Comparison of ENCODE assay signal across 22 mouse cellular contexts in genomic region chr4:129219198-129219597, GRCm38 (mm10). TPM values are rescaled to one million over a fixed set of nuclear protein-coding genes. Genes with fewer than 3 reads are reported as not detected.
A peak's percentile ranks its signal among the peaks of the same experiment; 100 is the strongest.
DNase-seq lines count a peak whose midpoint lies in the region; ATAC-seq and TF ChIP-seq lines count a peak whose summit lies in the region.
"Had no signal": no experiment of that assay in that cellular context is flagged by ENCODE, and none has a peak within 500 bp of the region (broad histone marks: within the 10 kb centered on the region; RNA-seq: fewer than 3 reads in every experiment).

No protein-coding gene starts in this region.

- no peak overlapping the region for H3ac ChIP-seq in myocyte (ENCODE audit: control insufficient read depth, insufficient read length)

- peaks cover 21% of the 10 kb centered on the region for H3K27me3 ChIP-seq in embryonic facial prominence, embryonic 12.5 days
- H3K27me3 ChIP-seq in embryonic facial prominence, embryonic 10.5 days (replicated peaks; ENCODE audit: low read depth, poor library complexity, severe bottlenecking) = peaks cover 34% of the 10 kb centered on the region
- H3K27me3 ChIP-seq in MEL (ENCODE audit: control insufficient read depth in 1 of 2, insufficient read depth in 2 of 2, low read length in 2 of 2) (no peaks in the 10 kb centered on the region), myocyte (ENCODE audit: control insufficient read depth, insufficient read depth, insufficient read length) (no peaks in the 10 kb centered on the region)
- no peaks in the 10 kb centered on the region for H3K27me3 ChIP-seq in embryonic facial prominence, embryonic 15.5 days
- H3K27me3 ChIP-seq: Patski had no signal

- H3K9ac ChIP-seq in embryonic facial prominence, embryonic 12.5 days = no peak overlapping the region
- H3K9ac ChIP-seq in MEL (ENCODE audit: control insufficient read depth, low read depth, low read length, poor library complexity, severe bottlenecking) = no peak overlapping the region
- H3K9ac ChIP-seq in embryonic facial prominence, embryonic 15.5 days = no peak overlapping the region
- H3K9ac ChIP-seq: forebrain, embryonic 12.5 days; hindbrain, embryonic 12.5 days had no signal

- TF ChIP-seq POLR2A in MEL (IDR thresholded peaks at IDR 0.05; ENCODE audit: control insufficient read depth in 1 of 2, insufficient read depth in 1 of 2, low read depth in 1 of 2, low read length in 2 of 2, poor library complexity in 1 of 2) (no peak), myocyte (IDR thresholded peaks at IDR 0.05; ENCODE audit: insufficient read length, low read depth) (peak; percentile 71)

- peaks cover 25% of the 10 kb centered on the region for H3K4me1 ChIP-seq in embryonic facial prominence, embryonic 12.5 days
- H3K4me1 ChIP-seq in embryonic facial prominence, embryonic 10.5 days = peaks cover 31% of the 10 kb centered on the region
- H3K4me1 ChIP-seq in MEL (ENCODE audit: control insufficient read depth in 1 of 2, insufficient read depth in 2 of 2, low read length in 2 of 2) = peaks cover 4 to 9% of the 10 kb centered on the region in 2 experiments; a peak in 2 of 4 replicates
- H3K4me1 ChIP-seq in embryonic facial prominence, embryonic 15.5 days = peaks cover 56% of the 10 kb centered on the region

- TF ChIP-seq CTCF in MEL (IDR thresholded peaks at IDR 0.05 in 2 of 3, conservative IDR thresholded peaks at IDR 0.05 in 1 of 3; ENCODE audit: control insufficient read depth in 1 of 3, insufficient read depth in 1 of 3, low read depth in 2 of 3, low read length in 3 of 3, poor library complexity in 1 of 3, severe bottlenecking in 1 of 3) = no peak

- ATAC-seq in embryonic facial prominence, embryonic 12.5 days (ENCODE audit: insufficient number of reproducible peaks, insufficient read depth, low FRiP score, low TSS enrichment) = no peak
- no peak for ATAC-seq in embryonic facial prominence, embryonic 15.5 days (ENCODE audit: insufficient number of reproducible peaks, low FRiP score, low TSS enrichment, low read depth)
- ATAC-seq in erythroblast, adult 5-6 weeks (replicated peaks; ENCODE audit: low FRiP score, poor library complexity, severe bottlenecking) = no peak
- ATAC-seq: forebrain, embryonic 16.5 days; hindbrain, embryonic 16.5 days; Patski had no signal

- WGBS in embryonic facial prominence, embryonic 12.5 days = 79% methylated on average over 10 of the region's 10 CpGs
- WGBS in embryonic facial prominence, embryonic 10.5 days = 86% methylated on average over 10 of the region's 10 CpGs
- WGBS in embryonic facial prominence, embryonic 15.5 days = 43% methylated on average over 10 of the region's 10 CpGs

- H3K36me3 ChIP-seq in embryonic facial prominence, embryonic 12.5 days = peaks cover 79% of the 10 kb centered on the region
- peaks cover 96% of the 10 kb centered on the region for H3K36me3 ChIP-seq in embryonic facial prominence, embryonic 10.5 days (replicated peaks)
- peaks cover 0 to 19% of the 10 kb centered on the region in 2 experiments for H3K36me3 ChIP-seq in MEL (ENCODE audit: control insufficient read depth in 1 of 2, insufficient read depth in 2 of 2, low read length in 2 of 2)
- H3K36me3 ChIP-seq in embryonic facial prominence, embryonic 15.5 days = peaks cover 81% of the 10 kb centered on the region
- peaks cover 56% of the 10 kb centered on the region for H3K36me3 ChIP-seq in myocyte (ENCODE audit: control insufficient read depth, insufficient read depth)

- H3K9me3 ChIP-seq in embryonic facial prominence, embryonic 12.5 days = no peaks in the 10 kb centered on the region
- no peaks in the 10 kb centered on the region for H3K9me3 ChIP-seq in embryonic facial prominence, embryonic 10.5 days
- no peaks in the 10 kb centered on the region for H3K9me3 ChIP-seq in MEL (replicated peaks; ENCODE audit: insufficient read depth, low read length)
- no peaks in the 10 kb centered on the region for H3K9me3 ChIP-seq in embryonic facial prominence, embryonic 15.5 days (replicated peaks)
- H3K9me3 ChIP-seq: forebrain, embryonic 12.5 days; heart, embryonic 10.5 days; hindbrain, embryonic 12.5 days had no signal

- DNase-seq in embryonic facial prominence, embryonic 10.5 days (ENCODE audit: low spot score) = no peak
- DNase-seq in MEL (ENCODE audit: low read depth, low spot score) = no peak
- no peak for DNase-seq in lung, postnatal 4 days
- DNase-seq: adrenal gland, adult 2 months; adrenal gland, postnatal 25 days; cerebellum, adult 2 months; cerebellum, postnatal 14 days; embryo, embryonic 11 days; gastrocnemius, postnatal 10 days; heart, adult 18-20 months; heart, postnatal 10 days; heart, postnatal 4 days had no signal

- TF ChIP-seq RAD21 in MEL (IDR thresholded peaks at IDR 0.05; ENCODE audit: low read depth, low read length) = no peak

- no peak overlapping the region for H3K4me3 ChIP-seq in embryonic facial prominence, embryonic 12.5 days
- no peak overlapping the region for H3K4me3 ChIP-seq in embryonic facial prominence, embryonic 10.5 days
- no peak overlapping the region for H3K4me3 ChIP-seq in MEL (ENCODE audit: control insufficient read depth in 1 of 2, insufficient read depth in 1 of 2, low read depth in 2 of 2, low read length in 2 of 2)
- 0 out of 2 replicates have a peak overlapping the region, but pooled peaks have one; percentile 1 for H3K4me3 ChIP-seq in embryonic facial prominence, embryonic 15.5 days (replicated peaks)
- no peak overlapping the region for H3K4me3 ChIP-seq in myocyte
- H3K4me3 ChIP-seq: forebrain, embryonic 12.5 days; heart, embryonic 10.5 days; hindbrain, embryonic 12.5 days had no signal

- TF ChIP-seq EP300 in MEL (IDR thresholded peaks at IDR 0.05; ENCODE audit: low read depth in 1 of 2, low read length in 2 of 2) = no peak

- H3K79me2 ChIP-seq in MEL (ENCODE audit: control insufficient read depth, insufficient read depth, low read length, poor library complexity) = no peaks in the 10 kb centered on the region
- H3K79me2 ChIP-seq in myocyte (ENCODE audit: control insufficient read depth, insufficient read depth) = no peaks in the 10 kb centered on the region

- no peak overlapping the region for H3K4me2 ChIP-seq in embryonic facial prominence, embryonic 12.5 days (replicated peaks)
- H3K4me2 ChIP-seq in embryonic facial prominence, embryonic 15.5 days (replicated peaks) = no peak overlapping the region
- no peak overlapping the region for H3K4me2 ChIP-seq in myocyte (ENCODE audit: low read depth)
- H3K4me2 ChIP-seq: forebrain, embryonic 12.5 days; hindbrain, embryonic 12.5 days had no signal

- H3K27ac ChIP-seq in embryonic facial prominence, embryonic 12.5 days = peak overlapping the region; percentile 67
- H3K27ac ChIP-seq in embryonic facial prominence, embryonic 10.5 days (replicated peaks) = no peak overlapping the region
- H3K27ac ChIP-seq in MEL (ENCODE audit: control insufficient read depth, low read depth, low read length) = no peak overlapping the region
- peak overlapping the region; percentile 80 for H3K27ac ChIP-seq in embryonic facial prominence, embryonic 15.5 days (replicated peaks)
- H3K27ac ChIP-seq: forebrain, embryonic 12.5 days; heart, embryonic 10.5 days; hindbrain, embryonic 12.5 days had no signal

TF ChIP-seq in MEL, 35 proteins besides CTCF, POLR2A, EP300 and RAD21:
- TF ChIP-seq CHD2 (IDR thresholded peaks at IDR 0.05; ENCODE audit: low read length) (no peak), TAL1 (IDR thresholded peaks at IDR 0.05; ENCODE audit: low read length) (no peak), POLR2AphosphoS2 (IDR thresholded peaks at IDR 0.05; ENCODE audit: low read length) (0 out of 2 replicates have a peak, but pooled peaks have one; percentile 13)

TF ChIP-seq in myocyte, 11 proteins besides CTCF, POLR2A, EP300 and RAD21:
- no peak for TF ChIP-seq SRF (IDR thresholded peaks at IDR 0.05; ENCODE audit: control insufficient read depth, insufficient read length, low read depth)
- peak; percentile 99 for TF ChIP-seq POLR2AphosphoS2 (IDR thresholded peaks at IDR 0.05; ENCODE audit: insufficient read length, low read depth)

RNA-seq across cellular contexts. Expression of gene Yars, which starts 29.6 kb away (rescaled TPM):
- polyA plus RNA-seq in embryonic facial prominence, embryonic 12.5 days (2016; fragmentation: Nextera tagmentation; extraction: Ambion mirVana) = 90.2 and 91.4 TPM in 2 replicates
- 96.0 and 105 TPM in 2 replicates for polyA plus RNA-seq in embryonic facial prominence, embryonic 10.5 days (2016; fragmentation: Nextera tagmentation; extraction: Ambion mirVana)
- 89.5 and 113 TPM in 2 replicates for total RNA-seq in MEL (2012; rRNA removed)
- 100 to 1,000 TPM; 179 to 539 TPM for polyA plus RNA-seq in MEL (2012; ENCODE audit: insufficient read depth in 1 of 2, insufficient read length in 2 of 2, low read depth in 1 of 2, low replicate concordance in 2 of 2, missing spikeins in 1 of 2)
- 75.5 and 83.2 TPM in 2 replicates for polyA plus RNA-seq in embryonic facial prominence, embryonic 15.5 days (2015; fragmentation: Nextera tagmentation; extraction: Ambion mirVana)
- polyA plus RNA-seq in myocyte (2012; fragmentation: generic; extraction: Trizol) = 183 TPM
- 4.2 and 11.3 TPM in 2 replicates for total RNA-seq in erythroblast, adult 5-6 weeks (2015; ENCODE audit: low replicate concordance)
- total RNA-seq in erythroblast, adult 5-6 weeks (2017; ENCODE audit: low replicate concordance) = 10.7 and 34.0 TPM in 2 replicates

RNA-seq across cellular contexts. Expression of gene S100pbp, which starts 29.7 kb away (rescaled TPM):
- polyA plus RNA-seq in embryonic facial prominence, embryonic 12.5 days (2016; fragmentation: Nextera tagmentation; extraction: Ambion mirVana) = 27.9 and 28.7 TPM in 2 replicates
- polyA plus RNA-seq in embryonic facial prominence, embryonic 10.5 days (2016; fragmentation: Nextera tagmentation; extraction: Ambion mirVana) = 29.5 and 29.8 TPM in 2 replicates
- 11.6 and 14.2 TPM in 2 replicates for total RNA-seq in MEL (2012; rRNA removed)
- 10 to 100 TPM in 1 of 2 experiments, not detected in 1; 28.3 TPM for polyA plus RNA-seq in MEL (2012; ENCODE audit: insufficient read depth in 1 of 2, insufficient read length in 2 of 2, low read depth in 1 of 2, low replicate concordance in 2 of 2, missing spikeins in 1 of 2)
- 17.8 and 18.5 TPM in 2 replicates for polyA plus RNA-seq in embryonic facial prominence, embryonic 15.5 days (2015; fragmentation: Nextera tagmentation; extraction: Ambion mirVana)
- polyA plus RNA-seq in myocyte (2012; fragmentation: generic; extraction: Trizol) = 7.8 TPM
- total RNA-seq in erythroblast, adult 5-6 weeks (2015; ENCODE audit: low replicate concordance) = 12.7 and 13.6 TPM in 2 replicates
- 7.5 and 8.7 TPM in 2 replicates for total RNA-seq in erythroblast, adult 5-6 weeks (2017; ENCODE audit: low replicate concordance)

RNA-seq across cellular contexts. Expression of gene C77080, which starts 42.0 kb away (rescaled TPM):
- polyA plus RNA-seq in embryonic facial prominence, embryonic 12.5 days (2016; fragmentation: Nextera tagmentation; extraction: Ambion mirVana) = 5.2 and 5.6 TPM in 2 replicates
- 3.3 and 3.5 TPM in 2 replicates for polyA plus RNA-seq in embryonic facial prominence, embryonic 10.5 days (2016; fragmentation: Nextera tagmentation; extraction: Ambion mirVana)
- 0.92 and 1.3 TPM in 2 replicates for total RNA-seq in MEL (2012; rRNA removed)
- polyA plus RNA-seq in MEL (2012; ENCODE audit: insufficient read depth in 1 of 2, insufficient read length in 2 of 2, low read depth in 1 of 2, low replicate concordance in 2 of 2, missing spikeins in 1 of 2) = 1 to 10 TPM in 1 of 2 experiments, not detected in 1; 6.9 TPM
- 8.9 and 10.0 TPM in 2 replicates for polyA plus RNA-seq in embryonic facial prominence, embryonic 15.5 days (2015; fragmentation: Nextera tagmentation; extraction: Ambion mirVana)
- polyA plus RNA-seq in myocyte (2012; fragmentation: generic; extraction: Trizol) = 25.4 TPM
- not detected in 2 replicates for total RNA-seq in erythroblast, adult 5-6 weeks (2015; ENCODE audit: low replicate concordance)
- not detected in 2 replicates for total RNA-seq in erythroblast, adult 5-6 weeks (2017; ENCODE audit: low replicate concordance)

Comparison
In these comparisons a context has a peak if more than half of its experiments do, and no peak if none do; other contexts are left out.
1. H3K27ac ChIP-seq: peak in embryonic facial prominence, embryonic 12.5 days (single experiment) and embryonic facial prominence, embryonic 15.5 days (single experiment); none in embryonic facial prominence, embryonic 10.5 days (single experiment) and MEL (single experiment).